Mouse (Mus musculus) megakaryocyte, embryonic 14.5 days (primary cell): ENCODE results near the gene Sv2b.

ENCODE experiments used
- FLI1 ChIP-seq: IDR thresholded peaks from 2 replicates; pipeline ENCODE4 v1.6.1; 2012; ENCODE audit warnings: low read length, inconsistent platforms, mixed read lengths
- GATA1 ChIP-seq: IDR thresholded peaks from 3 replicates; pipeline ENCODE4 v1.6.1; 2012; ENCODE audit warnings: mixed read lengths, low read length, inconsistent platforms, borderline replicate concordance

DNA sequence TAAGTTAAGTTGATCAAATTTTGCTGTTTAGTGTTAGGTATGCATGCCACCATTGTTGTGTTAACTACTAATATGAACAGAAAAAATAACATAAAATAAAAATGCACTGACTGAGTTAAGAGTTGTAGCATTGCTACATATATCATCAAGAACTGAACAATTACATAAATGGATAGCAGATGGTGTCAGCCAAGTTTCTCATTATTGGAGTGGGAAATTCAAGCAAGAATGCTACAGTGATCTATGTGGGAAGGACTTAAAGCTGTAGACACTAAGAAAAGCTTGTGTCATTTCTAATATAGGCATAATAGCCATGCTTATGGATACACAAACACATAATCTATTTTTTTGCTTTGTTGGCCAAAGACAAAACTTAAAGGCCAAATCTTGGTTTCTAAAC lies 228.9 kb downstream of the Sv2b start:
- TF ChIP-seq FLI1 (no peak), GATA1 (no peak)
